Mouse (Mus musculus) CD4-positive, CD25-positive, alpha-beta regulatory T cell, adult 4 months (primary cell): ENCODE data around the gene Arhgef2. TPM values are rescaled to one million over a fixed set of nuclear protein-coding genes. Genes with fewer than 3 reads are reported as not detected.
"Not testable (repeated sequence)": the region's sequence is repeated elsewhere in the genome, so short reads cannot be mapped to it uniquely, and the experiment has no call there.

Experiments
- ATAC-seq: one replicate; pipeline ENCODE4 v1.8.0; 2017
- polyA plus RNA-seq, 2 experiments: library from polyadenylated mRNA; unstranded; fragments of 100-300 nt; shearing (Covaris generic); gene quantifications; one replicate each; pipeline ENCODE4 v1.2.1; 2017

Arhgef2 gene
- 10 to 100 TPM; 36.5 to 48.6 TPM for polyA plus RNA-seq

GRCm38 (mm10) chr3:88605666-88606065 lies at the start of gene Arhgef2:
Gene Arhgef2, plus strand, starts transcription at chr3:88605966.
- ATAC-seq = not testable (repeated sequence)

DNA sequence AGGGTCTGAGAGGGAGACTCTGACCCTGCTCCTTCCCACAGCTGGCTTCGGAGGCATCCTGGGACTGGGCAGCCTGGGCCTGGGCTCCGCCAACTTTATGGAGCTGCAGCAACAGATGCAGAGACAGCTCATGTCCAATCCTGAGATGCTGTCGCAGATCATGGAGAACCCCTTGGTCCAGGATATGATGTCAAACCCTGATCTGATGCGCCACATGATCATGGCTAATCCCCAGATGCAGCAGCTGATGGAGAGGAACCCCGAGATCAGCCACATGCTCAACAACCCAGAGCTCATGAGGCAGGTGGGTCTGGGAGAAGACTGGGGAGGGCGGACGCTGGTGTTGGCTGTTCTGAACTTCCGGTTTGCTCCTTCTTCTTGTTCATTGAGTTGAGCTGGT lies 49.1 kb upstream of the Arhgef2 start:
- no peak for ATAC-seq

DNA sequence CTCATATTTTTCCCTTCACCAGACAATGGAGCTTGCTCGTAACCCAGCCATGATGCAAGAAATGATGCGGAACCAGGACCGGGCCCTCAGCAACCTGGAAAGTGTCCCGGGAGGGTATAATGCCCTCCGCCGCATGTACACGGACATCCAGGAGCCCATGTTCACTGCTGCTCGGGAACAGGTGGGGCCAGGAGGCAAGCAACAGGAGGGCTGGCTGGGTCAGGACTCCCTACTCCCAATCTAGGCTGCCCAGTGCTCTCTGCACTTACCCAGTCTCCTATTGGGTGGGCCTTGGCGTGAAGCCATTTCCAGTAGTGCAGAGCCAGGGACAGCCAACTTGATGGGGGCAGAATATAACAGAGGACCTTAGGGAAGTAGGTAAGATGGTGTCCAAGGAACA lies 46.2 kb upstream of the Arhgef2 start:
- ATAC-seq = no peak

DNA sequence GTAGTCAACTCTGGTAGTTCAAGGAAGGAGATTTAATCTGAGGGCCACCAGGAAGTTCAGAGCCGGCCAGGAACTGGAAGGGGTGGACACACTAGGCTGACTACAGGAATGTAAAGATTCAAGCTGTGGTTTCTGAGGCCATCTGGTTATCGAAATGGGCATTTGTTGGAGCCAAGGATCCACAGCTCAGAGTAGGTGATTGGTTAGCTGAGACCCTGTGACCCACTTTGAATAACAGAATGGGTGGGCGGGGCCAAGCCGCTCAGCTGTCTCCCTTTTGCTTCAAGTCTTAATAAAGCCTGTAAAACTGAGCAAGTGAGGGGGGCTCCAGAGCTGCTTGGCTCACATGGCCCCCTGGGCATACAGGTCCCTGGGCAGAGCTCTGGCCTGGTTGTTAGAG lies 43.8 kb upstream of the Arhgef2 start:
- no peak for ATAC-seq

DNA sequence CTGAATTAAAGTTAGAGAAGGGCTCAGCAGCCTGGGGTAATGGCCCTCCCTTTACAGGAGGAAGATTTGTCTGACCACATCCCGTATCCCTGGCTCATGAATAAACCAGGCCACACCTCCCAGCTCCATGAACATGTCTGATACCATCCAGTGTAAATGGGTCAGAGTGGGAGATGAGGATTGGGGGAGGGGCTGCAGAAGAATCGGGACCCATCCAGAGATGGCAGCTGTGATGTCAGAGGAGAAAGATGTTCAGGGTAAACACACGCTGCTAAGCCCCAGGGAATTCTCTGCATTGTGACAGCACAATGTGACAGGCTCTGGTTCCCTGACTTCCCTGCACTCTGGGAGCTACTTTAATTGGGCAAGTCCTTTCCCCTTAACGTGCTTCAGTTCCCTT lies 42.3 kb upstream of the Arhgef2 start:
- ATAC-seq = no peak

GRCm38 (mm10) chr3:88563966-88564365 lies 41.8 kb upstream of the Arhgef2 start:
- ATAC-seq = no peak

DNA sequence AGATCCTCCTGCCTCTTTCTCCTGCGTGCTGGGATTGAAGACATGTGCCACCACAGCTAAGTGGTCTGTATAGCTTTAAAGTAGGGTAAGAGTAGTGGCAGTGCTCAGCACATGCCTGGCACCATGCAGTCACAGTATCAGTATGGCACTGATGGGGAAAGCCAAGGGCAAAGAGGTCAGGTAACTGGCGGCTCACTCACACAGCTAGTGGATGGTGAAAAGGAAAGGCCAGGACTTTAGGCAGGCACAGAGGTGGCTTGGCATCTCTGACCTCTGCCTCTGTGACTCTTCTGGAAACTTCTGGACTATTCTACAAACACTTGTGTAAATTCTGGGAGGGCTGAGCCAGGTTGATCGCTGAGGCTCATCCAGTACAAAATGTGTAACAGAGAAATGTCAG lies 39.6 kb upstream of the Arhgef2 start:
- no peak for ATAC-seq

DNA sequence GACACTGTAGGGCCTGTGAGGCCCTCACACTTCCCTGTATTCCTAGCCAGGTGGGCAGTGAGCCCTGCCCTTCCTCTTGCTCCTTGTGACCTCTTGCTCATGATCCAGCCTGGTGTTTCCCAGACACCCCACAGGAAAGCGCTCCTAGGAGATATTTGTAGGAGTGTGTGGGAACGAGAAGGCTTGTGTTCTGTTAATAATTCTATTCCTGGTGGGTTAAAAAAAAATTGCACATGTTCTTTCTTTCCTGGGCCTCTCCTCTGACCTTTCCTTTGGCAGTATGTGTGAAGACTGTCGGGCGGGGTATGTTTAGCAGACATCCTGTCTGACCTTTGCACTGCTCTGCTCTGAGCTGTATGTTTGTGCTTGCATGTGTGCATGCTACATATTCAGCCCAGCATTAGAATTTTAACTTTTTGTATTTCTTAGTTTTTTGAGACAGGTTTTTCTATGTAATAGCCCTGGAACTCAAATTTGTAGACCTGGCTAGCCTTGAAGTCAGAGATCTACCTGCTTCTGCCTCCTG lies 39.2 kb upstream of the Arhgef2 start:
- ATAC-seq = peak; percentile 49

DNA sequence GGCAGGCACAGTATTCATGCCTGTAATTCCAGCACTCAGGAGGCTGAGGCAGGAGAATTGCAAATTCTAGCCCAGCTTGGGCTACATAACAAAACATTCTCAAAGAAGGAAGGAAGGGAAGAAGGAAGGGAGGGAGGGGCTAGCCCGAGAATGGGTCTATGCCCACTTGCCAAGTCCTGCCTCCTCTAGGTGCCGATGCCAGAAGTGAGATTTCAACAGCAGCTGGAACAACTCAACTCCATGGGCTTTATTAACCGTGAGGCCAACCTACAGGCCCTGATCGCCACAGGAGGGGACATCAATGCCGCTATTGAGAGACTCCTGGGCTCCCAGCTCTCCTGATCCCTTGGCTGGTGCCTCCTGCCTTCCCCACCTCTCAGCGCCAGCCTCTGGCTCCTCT lies 37.9 kb upstream of the Arhgef2 start:
- ATAC-seq = no peak

- no peak for ATAC-seq
These were observed 37.2 kb upstream of the Arhgef2 start for GRCm38 (mm10) chr3:88568615-88569014.

DNA sequence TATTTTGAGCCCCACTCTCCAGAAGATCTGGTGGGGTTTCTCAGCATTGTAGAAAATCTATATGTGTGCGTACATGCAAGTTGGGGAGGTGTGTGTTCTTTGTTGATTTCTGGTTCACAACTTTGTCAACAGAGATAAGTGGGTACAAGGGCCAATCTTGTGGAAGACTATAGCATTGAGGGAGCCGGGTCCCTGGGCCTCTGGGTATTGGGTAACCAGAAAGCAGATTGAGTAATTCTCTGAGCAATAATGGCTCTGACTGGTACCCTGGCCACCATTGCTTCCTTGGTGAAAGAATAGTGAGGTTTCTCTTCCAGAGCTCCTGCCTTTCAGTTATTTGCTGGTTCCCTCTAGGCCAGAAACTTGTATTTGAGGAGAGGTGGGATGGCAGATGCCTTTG lies 36.7 kb upstream of the Arhgef2 start:
- no peak for ATAC-seq

GRCm38 (mm10) chr3:88569694-88570093 lies 36.1 kb upstream of the Arhgef2 start:
- ATAC-seq = no peak

- no peak for ATAC-seq
These were observed 35.4 kb upstream of the Arhgef2 start for GRCm38 (mm10) chr3:88570341-88570740.

- no peak for ATAC-seq
These were observed 33.9 kb upstream of the Arhgef2 start for GRCm38 (mm10) chr3:88571856-88572255.

- no peak for ATAC-seq
These were observed 32.9 kb upstream of the Arhgef2 start for GRCm38 (mm10) chr3:88572835-88573234.

GRCm38 (mm10) chr3:88573810-88574209 lies 32.0 kb upstream of the Arhgef2 start:
- no peak for ATAC-seq

DNA sequence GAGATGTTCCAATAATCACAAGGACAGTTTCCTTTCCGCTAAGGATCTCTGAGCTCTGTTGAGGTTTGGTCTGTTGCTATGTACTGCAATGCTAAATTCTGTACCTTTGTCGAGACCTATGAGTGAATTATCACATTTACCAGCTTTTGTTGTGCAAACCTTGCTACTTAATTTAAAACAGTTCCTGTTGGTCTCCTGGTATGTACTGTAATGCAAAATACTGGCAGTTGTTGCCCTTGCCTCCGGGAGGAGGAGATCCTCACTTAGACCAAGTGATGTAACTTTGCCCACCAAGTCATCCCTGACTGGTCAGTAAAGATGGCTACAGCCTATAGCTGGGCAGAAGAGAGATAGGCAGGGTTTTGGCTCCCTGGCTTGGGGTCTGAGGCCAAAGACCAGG lies 30.2 kb upstream of the Arhgef2 start, which contains the start of gene Ssr2:
Ssr2 (plus strand) TSS at position 337 of the 400 bp plus-strand sequence.
- no peak for ATAC-seq

- not testable (repeated sequence) for ATAC-seq
These were observed 27.9 kb upstream of the Arhgef2 start for GRCm38 (mm10) chr3:88577846-88578245.

- no peak for ATAC-seq
These were observed 27.0 kb upstream of the Arhgef2 start for GRCm38 (mm10) chr3:88578498-88579424.

- ATAC-seq = peak; percentile 99
These were observed 26.2 kb upstream of the Arhgef2 start for GRCm38 (mm10) chr3:88579454-88580117.

DNA sequence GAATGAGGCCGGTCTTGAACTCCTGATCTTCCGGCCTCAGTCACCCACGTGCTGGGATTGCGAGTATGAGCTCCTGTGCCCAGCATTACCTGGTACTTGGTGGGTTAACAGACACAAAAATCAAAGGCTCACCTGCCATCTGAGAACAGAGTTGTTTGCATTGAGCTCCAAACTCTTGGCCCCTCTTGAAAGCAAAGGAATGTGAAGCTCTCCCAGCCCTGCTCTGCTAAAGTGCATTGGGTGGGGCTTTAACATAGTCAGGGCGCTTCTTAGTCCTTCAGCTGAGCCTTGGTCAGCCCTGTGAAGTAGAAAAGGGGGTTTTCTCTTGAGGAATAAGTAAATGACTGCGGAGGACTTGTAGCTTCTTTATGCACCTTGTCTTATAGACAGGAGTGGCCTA lies 20.0 kb upstream of the Arhgef2 start:
- ATAC-seq = no peak

- ATAC-seq = no peak
These were observed 19.1 kb upstream of the Arhgef2 start for GRCm38 (mm10) chr3:88586640-88587039.

GRCm38 (mm10) chr3:88590246-88590645 lies 15.5 kb upstream of the Arhgef2 start:
- no peak for ATAC-seq

- ATAC-seq = no peak
These were observed 14.7 kb upstream of the Arhgef2 start for GRCm38 (mm10) chr3:88591044-88591443.
